ENCODE assay signal across 22 mouse cellular contexts in the genomic region with DNA sequence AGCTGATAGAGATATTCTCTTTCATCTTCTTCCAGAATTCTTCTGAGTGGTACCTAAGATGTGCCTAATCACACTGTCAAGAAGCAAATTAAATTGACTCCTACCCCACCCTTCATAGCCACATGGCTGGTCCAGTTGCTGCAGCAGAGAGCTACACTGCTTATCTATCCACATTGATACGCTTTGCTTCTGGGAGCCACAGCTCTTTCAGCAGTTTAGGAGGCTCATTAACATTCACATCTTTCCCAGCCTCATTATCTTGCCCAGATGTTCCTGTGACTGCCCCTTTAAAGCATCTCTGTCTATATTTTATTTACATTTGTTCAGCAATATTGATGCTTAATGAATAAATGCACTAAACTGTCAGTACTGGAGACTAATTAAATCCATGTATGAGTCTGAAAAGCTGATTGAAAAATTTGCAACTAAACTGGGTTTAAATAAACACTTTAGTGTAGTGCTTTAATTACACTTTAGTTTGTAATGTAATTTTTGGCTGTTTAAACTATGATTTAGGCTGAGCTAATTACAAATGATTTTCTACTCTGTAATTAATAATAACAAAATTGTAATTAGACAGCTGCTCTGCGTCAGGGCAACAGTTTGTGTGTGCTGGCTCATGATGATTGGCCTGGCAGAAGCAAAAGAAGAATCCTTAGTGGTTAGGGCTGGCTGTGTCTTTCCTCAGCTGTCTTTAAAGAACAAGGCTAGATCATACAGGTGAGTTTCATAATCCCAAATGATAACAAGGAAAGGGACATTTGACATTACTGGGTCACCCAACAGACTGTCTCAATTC.
DNase-seq lines count a peak whose midpoint lies in the region; ATAC-seq and TF ChIP-seq lines count a peak whose summit lies in the region.
"Had no signal": no experiment of that assay in that cellular context is flagged by ENCODE, and none has a peak within 500 bp of the region (broad histone marks: within the 10 kb centered on the region; RNA-seq: fewer than 3 reads in every experiment).

No protein-coding gene starts in this region.

- no peaks in the 10 kb centered on the region for H3K36me3 ChIP-seq in hindbrain, embryonic 15.5 days
- H3K36me3 ChIP-seq in hindbrain, embryonic 12.5 days: no peaks in the 10 kb centered on the region
- H3K36me3 ChIP-seq in forebrain, embryonic 12.5 days (replicated peaks): no peaks in the 10 kb centered on the region
- H3K36me3 ChIP-seq in forebrain, postnatal 0 days (ENCODE audit: insufficient read depth): no peaks in the 10 kb centered on the region
- H3K36me3 ChIP-seq in neural tube, embryonic 14.5 days (ENCODE audit: control insufficient read depth, insufficient read depth, low read length): no peaks in the 10 kb centered on the region
- H3K36me3 ChIP-seq: heart, embryonic 10.5 days; intestine, embryonic 15.5 days; limb, embryonic 12.5 days had no signal

- no peaks in the 10 kb centered on the region for H3K4me1 ChIP-seq in hindbrain, embryonic 15.5 days (replicated peaks)
- no peaks in the 10 kb centered on the region for H3K4me1 ChIP-seq in hindbrain, embryonic 12.5 days
- peaks cover 7% of the 10 kb centered on the region; the same call in 1 of the 2 replicates for H3K4me1 ChIP-seq in forebrain, embryonic 12.5 days
- H3K4me1 ChIP-seq in forebrain, postnatal 0 days (ENCODE audit: insufficient read depth): no peaks in the 10 kb centered on the region
- H3K4me1 ChIP-seq in neural tube, embryonic 14.5 days (ENCODE audit: control insufficient read depth, insufficient read depth, low read length): 0 out of 2 replicates have a peak, but pooled peaks cover 2% of the 10 kb centered on the region
- H3K4me1 ChIP-seq: heart, embryonic 10.5 days; intestine, embryonic 15.5 days; limb, embryonic 12.5 days had no signal

- H3K9me3 ChIP-seq in hindbrain, embryonic 15.5 days: no peaks in the 10 kb centered on the region
- no peaks in the 10 kb centered on the region for H3K9me3 ChIP-seq in hindbrain, embryonic 12.5 days (replicated peaks)
- no peaks in the 10 kb centered on the region for H3K9me3 ChIP-seq in forebrain, embryonic 12.5 days
- 0 out of 2 replicates have a peak, but pooled peaks cover 4% of the 10 kb centered on the region for H3K9me3 ChIP-seq in forebrain, postnatal 0 days (ENCODE audit: low read length)
- no peaks in the 10 kb centered on the region for H3K9me3 ChIP-seq in neural tube, embryonic 14.5 days (ENCODE audit: control insufficient read depth, low read length)
- H3K9me3 ChIP-seq: heart, embryonic 10.5 days; intestine, embryonic 15.5 days; limb, embryonic 12.5 days had no signal

- H3K4me3 ChIP-seq in hindbrain, embryonic 15.5 days: no peak overlapping the region
- no peak overlapping the region for H3K4me3 ChIP-seq in hindbrain, embryonic 12.5 days
- H3K4me3 ChIP-seq in forebrain, embryonic 12.5 days (replicated peaks): no peak overlapping the region
- no peak overlapping the region for H3K4me3 ChIP-seq in forebrain, postnatal 0 days (ENCODE audit: low read depth, low read length)
- H3K4me3 ChIP-seq in neural tube, embryonic 14.5 days (ENCODE audit: low read depth, low read length): no peak overlapping the region
- H3K4me3 ChIP-seq: heart, embryonic 10.5 days; intestine, embryonic 15.5 days; limb, embryonic 12.5 days; myocyte had no signal

- H3K9ac ChIP-seq in hindbrain, embryonic 15.5 days: no peak overlapping the region
- H3K9ac ChIP-seq in hindbrain, embryonic 12.5 days: no peak overlapping the region
- no peak overlapping the region for H3K9ac ChIP-seq in forebrain, embryonic 12.5 days
- no peak overlapping the region for H3K9ac ChIP-seq in forebrain, postnatal 0 days
- no peak overlapping the region for H3K9ac ChIP-seq in neural tube, embryonic 14.5 days (replicated peaks; ENCODE audit: low read depth, low read length)
- H3K9ac ChIP-seq: intestine, embryonic 15.5 days; limb, embryonic 12.5 days; liver, postnatal 0 days had no signal

- TF ChIP-seq CTCF in forebrain, postnatal 0 days (IDR thresholded peaks at IDR 0.05; ENCODE audit: low read depth): no peak

- no peaks in the 10 kb centered on the region for H3K27me3 ChIP-seq in hindbrain, embryonic 15.5 days
- H3K27me3 ChIP-seq in hindbrain, embryonic 12.5 days: no peaks in the 10 kb centered on the region
- H3K27me3 ChIP-seq in forebrain, embryonic 12.5 days: peaks cover 4% of the 10 kb centered on the region; the same call in 1 of the 2 replicates
- no peaks in the 10 kb centered on the region for H3K27me3 ChIP-seq in forebrain, postnatal 0 days (ENCODE audit: insufficient read depth, low read length)
- no peaks in the 10 kb centered on the region for H3K27me3 ChIP-seq in neural tube, embryonic 14.5 days (ENCODE audit: control insufficient read depth, insufficient read depth, low read length)
- H3K27me3 ChIP-seq: intestine, embryonic 15.5 days; limb, embryonic 12.5 days had no signal

- intact Hi-C loops in gastrocnemius, postnatal 14 days (cut with DNase I; ENCODE audit: low total_unique reads): no loop called here

- WGBS in hindbrain, embryonic 15.5 days: 35% methylated on average over 2 of the region's 2 CpGs
- WGBS in hindbrain, embryonic 12.5 days: 54% methylated on average over 2 of the region's 2 CpGs
- WGBS in forebrain, embryonic 12.5 days: 42% methylated on average over 2 of the region's 2 CpGs
- WGBS in forebrain, postnatal 0 days: 21% methylated on average over 2 of the region's 2 CpGs
- 39% methylated on average over 2 of the region's 2 CpGs for WGBS in neural tube, embryonic 14.5 days

- peak; percentile 75 for ATAC-seq in hindbrain, embryonic 15.5 days (ENCODE audit: low FRiP score, low read depth)
- no peak for ATAC-seq in hindbrain, embryonic 12.5 days (ENCODE audit: low FRiP score)
- ATAC-seq in forebrain, embryonic 12.5 days (ENCODE audit: low FRiP score): peak; percentile 57; the same call in 1 of the 2 replicates
- ATAC-seq in forebrain, postnatal 0 days: peak; percentile 73
- peak; percentile 66; the same call in 1 of the 2 replicates for ATAC-seq in neural tube, embryonic 14.5 days (ENCODE audit: low read depth)
- ATAC-seq: intestine, embryonic 15.5 days; liver, postnatal 0 days; lung, postnatal 0 days had no signal

- no peak overlapping the region for H3K27ac ChIP-seq in hindbrain, embryonic 15.5 days (replicated peaks)
- H3K27ac ChIP-seq in hindbrain, embryonic 12.5 days: no peak overlapping the region
- no peak overlapping the region for H3K27ac ChIP-seq in forebrain, embryonic 12.5 days
- no peak overlapping the region for H3K27ac ChIP-seq in forebrain, postnatal 0 days (ENCODE audit: low read depth, low read length)
- H3K27ac ChIP-seq in neural tube, embryonic 14.5 days (ENCODE audit: low read depth, low read length): no peak overlapping the region
- H3K27ac ChIP-seq: heart, embryonic 10.5 days; intestine, embryonic 15.5 days; limb, embryonic 12.5 days; macrophage; stomach, postnatal 0 days had no signal

- peak; percentile 38 for DNase-seq in forebrain, postnatal 0 days
- DNase-seq in spleen, postnatal 14 days (ENCODE audit: low spot score in 2 of 2): no peak
- no peak for DNase-seq in adrenal gland, postnatal 14 days
- no peak for DNase-seq in gastrocnemius, postnatal 14 days
- DNase-seq: cerebellum, adult 18-20 months; cerebellum, postnatal 14 days; heart, postnatal 4 days; kidney, adult 8-10 months; kidney, postnatal 10 days; liver, postnatal 0 days had no signal

- no peak overlapping the region for H3K4me2 ChIP-seq in hindbrain, embryonic 15.5 days
- H3K4me2 ChIP-seq in hindbrain, embryonic 12.5 days (replicated peaks): no peak overlapping the region
- H3K4me2 ChIP-seq in forebrain, embryonic 12.5 days: no peak overlapping the region
- H3K4me2 ChIP-seq in forebrain, postnatal 0 days (ENCODE audit: low read depth): no peak overlapping the region
- no peak overlapping the region for H3K4me2 ChIP-seq in neural tube, embryonic 14.5 days (ENCODE audit: low read depth, low read length)
- H3K4me2 ChIP-seq: intestine, embryonic 15.5 days; limb, embryonic 12.5 days; liver, embryonic 11.5 days had no signal
